Mouse (Mus musculus) layer of hippocampus, postnatal 25 days (tissue): Measurements from ENCODE around the gene Rnf19b. TPM values are rescaled to one million over a fixed set of nuclear protein-coding genes. Genes with fewer than 3 reads are reported as not detected.

Experiments
- DNase-seq, 2 experiments: peaks; one replicate each; pipeline ENCODE4 v3.0.0; 2022; ENCODE audit warnings: mixed read lengths in 2 of 2, low spot score in 1 of 2; ENCODE audit errors: extremely low spot score in 1 of 2
- total RNA-seq, 2 experiments: library from RNA; stranded (reverse); gene quantifications; 2 replicates each; pipeline ENCODE4 v1.2.3; 2021

Rnf19b gene
- total RNA-seq, 2 experiments from 2014 or later: 48.1 to 49.7 TPM

- DNase-seq: peak; percentile 76 to 89
Observed at GRCm38 (mm10) chr4:129113083-129113988, 55.3 kb downstream of the Rnf19b start.

- DNase-seq: no peak
Observed at GRCm38 (mm10) chr4:129116703-129117102, 58.6 kb downstream of the Rnf19b start.

GRCm38 (mm10) chr4:129117720-129118510 lies 59.8 kb downstream of the Rnf19b start:
- DNase-seq: no peak

GRCm38 (mm10) chr4:129119708-129120107 lies 61.6 kb downstream of the Rnf19b start:
- no peak for DNase-seq

GRCm38 (mm10) chr4:129120520-129121445 lies 62.7 kb downstream of the Rnf19b start:
- DNase-seq: peak; percentile 70

GRCm38 (mm10) chr4:129121569-129122086 lies 63.6 kb downstream of the Rnf19b start, which contains the start of gene Hpca:
Hpca (minus strand) TSS chr4:129122036.
- no peak for DNase-seq

- DNase-seq: no peak
Observed at GRCm38 (mm10) chr4:129122107-129122506, 64.0 kb downstream of the Rnf19b start.

- DNase-seq: no peak
Observed at GRCm38 (mm10) chr4:129122719-129123118, 64.6 kb downstream of the Rnf19b start.

GRCm38 (mm10) chr4:129124652-129125146 lies 66.6 kb downstream of the Rnf19b start:
- peak; percentile 77 to 83 for DNase-seq

GRCm38 (mm10) chr4:129125736-129126451 lies 67.8 kb downstream of the Rnf19b start:
- no peak for DNase-seq

- DNase-seq: no peak
Observed at GRCm38 (mm10) chr4:129128582-129129338, 70.7 kb downstream of the Rnf19b start.

GRCm38 (mm10) chr4:129129387-129129786 lies 71.3 kb downstream of the Rnf19b start:
- no peak for DNase-seq

- DNase-seq: peak in 1 of 2 experiments; percentile 64
Observed at GRCm38 (mm10) chr4:129130149-129130548, 72.1 kb downstream of the Rnf19b start.

GRCm38 (mm10) chr4:129130755-129131303 lies 72.8 kb downstream of the Rnf19b start:
- DNase-seq: no peak

GRCm38 (mm10) chr4:129134799-129135585 lies 76.9 kb downstream of the Rnf19b start:
- peak in 1 of 2 experiments; percentile 89 for DNase-seq
